Mouse (Mus musculus): ENCODE measurements at regions not wholly inside any gene's neighbourhood (a gene's known extent, or its start where the extent isn't known, plus 50 kb on each side); places are given as distances from the start of the nearest gene placed in this dataset.

GRCm38 (mm10) chr6:95256303-95256702, 65.6 kb upstream of the Gm10234 start:
- TF ChIP-seq POLR2A (IDR thresholded peaks at IDR 0.05; ENCODE audit: low read depth, low read length): no peak
- no peak for TF ChIP-seq CTCF (conservative IDR thresholded peaks at IDR 0.05; ENCODE audit: insufficient read depth, insufficient read length, low read depth, low read length)

Data from kidney, adult 2 months (tissue).